Mouse (Mus musculus): ENCODE data around the gene Bbs9.

DNA sequence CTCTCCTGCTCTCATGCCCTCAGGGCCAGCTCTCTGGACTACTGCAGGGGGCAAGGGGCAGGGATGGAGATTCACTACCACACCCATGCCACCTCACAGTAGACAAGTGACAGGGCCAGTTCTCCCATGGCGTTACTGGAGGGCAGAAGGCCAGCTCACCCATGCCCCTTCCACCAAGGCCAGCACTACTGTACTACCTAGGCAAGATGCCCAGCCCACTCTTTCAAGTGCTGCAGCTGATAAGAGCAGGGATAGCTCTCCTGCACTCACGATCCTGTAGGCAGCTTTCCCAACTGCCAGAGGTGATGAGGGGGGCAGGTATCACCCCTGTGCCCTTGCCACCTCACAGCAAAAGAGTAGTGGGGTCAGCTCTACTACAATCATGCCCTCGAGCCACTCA is 429.9 kb downstream of the Bbs9 start:
- TF ChIP-seq POLR2A (IDR thresholded peaks at IDR 0.05; ENCODE audit: low read depth, low read length) (no peak), KAT2A (IDR thresholded peaks at IDR 0.05; ENCODE audit: insufficient replicate concordance, low read length) (no peak), CTCF (conservative IDR thresholded peaks at IDR 0.05 in 1 of 2, IDR thresholded peaks at IDR 0.05 in 1 of 2; ENCODE audit: low read depth in 2 of 2, low read length in 2 of 2) (no peak), ELF1 (IDR thresholded peaks at IDR 0.05; ENCODE audit: low read depth, low read length) (no peak), SMC3 (IDR thresholded peaks at IDR 0.05; ENCODE audit: low read depth, low read length) (no peak), USF1 (IDR thresholded peaks at IDR 0.05; ENCODE audit: low read depth, low read length) (no peak)
